Mouse (Mus musculus) hindbrain, embryonic 10.5 days (tissue): ENCODE data around the gene Npm1. TPM values are rescaled to one million over a fixed set of nuclear protein-coding genes. Genes with fewer than 3 reads are reported as not detected.

Experiments used
- DNase-seq: peaks from one replicate; pipeline ENCODE4 v3.0.0-alpha.2; 2017; ENCODE audit warnings: low spot score
- H3K27ac ChIP-seq: fragments of 300-500 bp; sonication (generic); 2 replicates; pipeline ENCODE4 v1.5.1; 2016; ENCODE audit warnings: mild to moderate bottlenecking, moderate library complexity
- H3K27me3 ChIP-seq: fragments of 300-500 bp; sonication (generic); 2 replicates; pipeline ENCODE4 v1.6.1; 2016; ENCODE audit warnings: mild to moderate bottlenecking; ENCODE audit not compliant: poor library complexity, insufficient read depth, severe bottlenecking
- H3K36me3 ChIP-seq: fragments of 300-500 bp; sonication (generic); 2 replicates; pipeline ENCODE4 v1.6.1; 2016; ENCODE audit warnings: mild to moderate bottlenecking, moderate library complexity
- H3K4me1 ChIP-seq: fragments of 300-500 bp; sonication (generic); replicated peaks from 2 replicates; pipeline ENCODE4 v1.6.1; 2016; ENCODE audit warnings: mild to moderate bottlenecking
- H3K4me3 ChIP-seq: fragments of 300-500 bp; sonication (generic); 2 replicates; pipeline ENCODE4 v1.5.1; 2016; ENCODE audit warnings: mild to moderate bottlenecking, moderate library complexity
- H3K9me3 ChIP-seq: fragments of 300-500 bp; sonication (generic); 2 replicates; pipeline ENCODE4 v1.6.1; 2016; ENCODE audit warnings: mild to moderate bottlenecking, moderate library complexity
- WGBS: fragments of 180-500 bp; shearing (Covaris S2); methylation state at CpG from one replicate; pipeline ENCODE4 v1.1.7; 2016; 5-methylcytosine and 5-hydroxymethylcytosine counted together
- polyA plus RNA-seq: library from polyadenylated mRNA; unstranded; fragments of >200 nt; fragmentation: Nextera tagmentation; extraction: Ambion mirVana; gene quantifications from 2 replicates; pipeline ENCODE4 v1.2.1, GENCODE M21; 2016

Npm1 gene
- polyA plus RNA-seq, 1 experiment from 2014 or later = 691 TPM

DNA sequence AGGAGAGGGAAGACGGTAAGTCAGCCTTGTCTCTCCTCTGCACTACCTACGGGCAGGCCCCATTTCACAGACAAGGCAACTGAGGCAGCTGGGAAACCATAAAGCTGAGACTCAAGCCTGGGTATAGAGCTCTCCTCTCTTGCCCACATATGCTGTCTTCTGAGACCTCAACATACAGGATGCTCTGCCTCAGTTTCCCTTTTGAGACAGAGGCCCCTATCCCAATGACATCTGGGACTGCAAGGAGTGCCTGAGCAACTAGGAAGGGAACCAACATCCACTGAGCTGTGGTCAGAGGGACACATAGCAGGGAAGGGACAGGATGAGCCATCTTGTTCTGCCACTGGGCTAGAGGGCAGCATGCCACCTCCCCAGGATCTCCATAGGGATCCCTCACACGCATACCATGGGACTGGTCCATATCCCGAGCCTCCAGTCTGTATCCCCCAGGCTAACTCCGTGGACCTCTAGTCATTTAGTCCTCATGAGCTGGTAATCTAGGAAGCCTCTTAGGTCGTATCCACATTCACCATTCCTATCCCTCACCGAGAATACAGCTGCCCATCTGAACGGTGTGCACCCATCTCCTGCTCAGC lies 28.5 kb downstream of the Npm1 start:
- Histone ChIP-seq H3K36me3 (peaks cover under 1% of the 10 kb centered on the region; the same call in 1 of the 2 replicates), H3K27ac (no peak overlapping the region), H3K27me3 (no peaks in the 10 kb centered on the region), H3K9me3 (no peaks in the 10 kb centered on the region), H3K4me3 (no peak overlapping the region), H3K4me1 (peaks cover 39% of the 10 kb centered on the region)
- WGBS = 90% methylated on average over 8 of the region's 8 CpGs
- no peak for DNase-seq

- DNase-seq = no peak
- WGBS = 68% methylated on average over 8 of the region's 8 CpGs
- H3K4me1 ChIP-seq = peaks cover 36% of the 10 kb centered on the region
- H3K36me3 ChIP-seq = no peaks in the 10 kb centered on the region; the same call in 1 of the 2 replicates
- H3K9me3 ChIP-seq = 0 out of 2 replicates have a peak, but pooled peaks cover 5% of the 10 kb centered on the region
- peak overlapping the region; percentile 81 for H3K27ac ChIP-seq
- no peaks in the 10 kb centered on the region for H3K27me3 ChIP-seq
- H3K4me3 ChIP-seq = no peak overlapping the region
These were observed 30.2 kb downstream of the Npm1 start for GRCm38 (mm10) chr11:33132619-33133338.

DNA sequence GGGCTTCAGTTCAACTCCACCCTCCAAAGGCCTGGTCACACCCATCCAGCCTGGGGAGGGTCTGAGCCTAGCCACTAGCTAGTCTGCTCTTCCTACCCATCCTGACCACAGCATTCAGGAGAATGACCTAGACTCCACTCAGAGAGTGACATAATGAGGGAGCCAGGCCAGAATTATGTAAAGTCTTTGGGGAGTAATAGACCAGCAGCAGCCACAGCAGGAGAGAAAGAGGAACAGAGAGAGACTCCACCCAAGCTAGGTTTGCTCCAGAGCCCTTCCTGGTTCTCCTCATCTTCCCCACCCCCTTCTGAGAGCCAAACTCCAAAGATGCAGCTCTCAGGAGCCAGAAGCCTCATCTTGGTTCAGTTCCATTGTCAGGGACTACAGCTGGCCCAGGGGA lies 35.9 kb downstream of the Npm1 start:
- Histone ChIP-seq H3K9me3 (0 out of 2 replicates have a peak, but pooled peaks cover 5% of the 10 kb centered on the region), H3K27ac (no peak overlapping the region), H3K4me3 (no peak overlapping the region), H3K36me3 (no peaks in the 10 kb centered on the region), H3K27me3 (peaks cover 20% of the 10 kb centered on the region), H3K4me1 (peaks cover 34% of the 10 kb centered on the region)
- DNase-seq = no peak

DNA sequence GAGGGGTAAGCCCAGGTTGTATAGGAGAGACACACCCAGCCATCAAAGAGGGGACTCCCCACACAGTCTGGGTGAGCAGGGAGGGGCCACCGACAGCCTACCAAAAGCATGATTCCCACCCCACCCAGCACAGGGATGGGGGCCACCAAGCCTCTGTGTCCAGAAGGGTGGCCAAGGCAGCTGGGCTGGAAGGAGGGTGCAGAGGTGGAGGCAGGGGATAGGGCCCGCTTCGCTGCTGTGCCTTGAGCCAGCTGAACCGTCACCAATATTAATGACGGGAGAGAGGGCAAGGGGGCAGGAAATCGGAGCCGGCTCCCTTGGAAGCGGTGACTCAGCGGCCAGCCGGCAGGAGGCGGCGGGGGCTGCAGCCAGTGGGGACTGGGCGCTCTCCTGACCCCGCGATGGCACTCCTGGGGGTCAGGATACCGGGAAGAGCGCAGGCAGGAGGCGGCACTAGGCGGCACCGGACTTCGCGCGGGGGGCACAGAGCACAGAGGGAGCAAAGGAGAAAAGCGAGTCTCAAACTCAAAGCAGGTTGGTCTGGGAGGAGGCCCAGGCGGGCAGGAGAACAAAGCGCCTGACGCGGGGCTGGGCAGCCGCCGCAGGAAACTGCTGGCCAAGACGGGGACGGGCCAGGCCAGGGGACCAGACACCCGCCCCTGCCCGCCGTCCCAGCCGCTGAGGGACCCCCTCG lies 40.3 kb downstream of the Npm1 start:
- Histone ChIP-seq H3K27ac (peak overlapping the region; percentile 90), H3K36me3 (no peaks in the 10 kb centered on the region), H3K27me3 (peaks cover 34% of the 10 kb centered on the region), H3K9me3 (no peaks in the 10 kb centered on the region), H3K4me3 (peak overlapping the region; percentile 54), H3K4me1 (peaks cover 30% of the 10 kb centered on the region)
- 2% methylated on average over 37 of the region's 37 CpGs for WGBS
- peak; percentile 73 for DNase-seq

DNA sequence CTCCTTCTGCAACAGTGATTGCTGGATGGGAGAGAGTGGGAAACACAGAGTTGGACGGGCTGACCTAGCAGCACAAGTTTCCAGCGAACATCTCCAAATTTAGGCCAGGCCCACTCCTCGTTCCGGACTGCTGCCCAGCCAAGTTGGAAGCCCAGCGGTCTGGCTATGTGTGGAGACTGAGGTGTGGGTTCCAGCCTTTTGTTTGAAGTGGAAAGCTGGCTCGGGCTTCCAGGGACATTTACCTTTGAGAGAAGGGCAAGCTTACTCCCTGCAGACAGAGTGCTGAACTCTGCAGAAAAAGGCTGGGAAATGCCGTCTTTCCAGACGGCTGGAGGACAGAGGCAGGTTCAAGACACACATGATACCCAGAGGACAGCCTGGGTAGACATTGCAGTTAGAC lies 43.5 kb downstream of the Npm1 start:
- Histone ChIP-seq H3K9me3 (no peaks in the 10 kb centered on the region), H3K36me3 (0 out of 2 replicates have a peak, but pooled peaks cover 4% of the 10 kb centered on the region), H3K27me3 (peaks cover 34% of the 10 kb centered on the region), H3K4me3 (no peak overlapping the region), H3K4me1 (peaks cover 30% of the 10 kb centered on the region), H3K27ac (no peak overlapping the region)
- WGBS = 80% methylated on average over 8 of the region's 8 CpGs
- no peak for DNase-seq

- H3K9me3 ChIP-seq = no peaks in the 10 kb centered on the region
- H3K36me3 ChIP-seq = 0 out of 2 replicates have a peak, but pooled peaks cover 4% of the 10 kb centered on the region
- H3K27ac ChIP-seq = no peak overlapping the region
- H3K4me3 ChIP-seq = no peak overlapping the region
- no peak for DNase-seq
- H3K4me1 ChIP-seq = peaks cover 29% of the 10 kb centered on the region
- 80% methylated on average over 7 of the region's 7 CpGs for WGBS
- peaks cover 29% of the 10 kb centered on the region for H3K27me3 ChIP-seq
These were observed 43.9 kb downstream of the Npm1 start for GRCm38 (mm10) chr11:33119116-33119515.

- H3K4me3 ChIP-seq = no peak overlapping the region
- 72% methylated on average over 6 of the region's 6 CpGs for WGBS
These were observed 44.5 kb downstream of the Npm1 start for GRCm38 (mm10) chr11:33118480-33118879.

GRCm38 (mm10) chr11:33115796-33116195 lies 47.2 kb downstream of the Npm1 start:
- WGBS = 90% methylated on average over 3 of the region's 3 CpGs
- DNase-seq = no peak
- Histone ChIP-seq H3K9me3 (no peaks in the 10 kb centered on the region), H3K27ac (peak overlapping the region; percentile 9; the same call in 1 of the 2 replicates), H3K4me3 (no peak overlapping the region), H3K4me1 (peaks cover 21% of the 10 kb centered on the region), H3K36me3 (0 out of 2 replicates have a peak, but pooled peaks cover 4% of the 10 kb centered on the region), H3K27me3 (0 out of 2 replicates have a peak, but pooled peaks cover 11% of the 10 kb centered on the region)

More at GRCm38 (mm10) chr11:33118480-33118879, 44.5 kb downstream of the Npm1 start:
- H3K27ac ChIP-seq = no peak overlapping the region
- 0 out of 2 replicates have a peak, but pooled peaks cover 4% of the 10 kb centered on the region for H3K36me3 ChIP-seq
- H3K4me1 ChIP-seq = peaks cover 28% of the 10 kb centered on the region
- no peaks in the 10 kb centered on the region for H3K9me3 ChIP-seq
- DNase-seq = no peak
- peaks cover 23% of the 10 kb centered on the region for H3K27me3 ChIP-seq

GRCm38 (mm10) chr11:33112407-33112806 lies 50.6 kb downstream of the Npm1 start:
- Histone ChIP-seq H3K9me3 (no peaks in the 10 kb centered on the region), H3K4me3 (no peak overlapping the region), H3K27ac (no peak overlapping the region), H3K36me3 (0 out of 2 replicates have a peak, but pooled peaks cover 2% of the 10 kb centered on the region), H3K4me1 (peaks cover 17% of the 10 kb centered on the region; the same call in 1 of the 2 replicates), H3K27me3 (peaks cover 9% of the 10 kb centered on the region; the same call in 1 of the 2 replicates)
- WGBS = 38% methylated on average over 1 of the region's 1 CpGs
- DNase-seq = no peak

DNA sequence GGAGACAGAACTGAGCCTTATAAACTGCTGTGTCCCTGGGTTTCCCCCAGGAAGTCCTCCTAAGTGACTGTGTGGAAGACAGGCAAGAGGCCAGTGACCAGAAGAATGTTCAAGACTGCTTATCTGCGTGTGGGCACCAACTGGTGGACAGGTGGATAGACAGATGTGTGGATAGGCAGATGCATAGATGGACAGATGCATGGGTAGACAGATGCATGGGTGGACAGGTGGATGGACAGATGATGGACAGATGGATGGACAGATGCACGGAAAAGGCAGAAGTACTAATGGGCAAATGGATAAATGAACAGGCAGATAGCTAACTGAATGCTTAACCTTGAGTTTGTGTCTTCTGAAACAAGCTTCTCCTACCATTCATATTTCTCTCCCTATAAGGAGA lies 52.9 kb downstream of the Npm1 start:
- no peak for DNase-seq
- H3K27ac ChIP-seq = no peak overlapping the region
- H3K9me3 ChIP-seq = no peaks in the 10 kb centered on the region
- peaks cover 9% of the 10 kb centered on the region; the same call in 1 of the 2 replicates for H3K27me3 ChIP-seq
- 90% methylated on average over 2 of the region's 2 CpGs for WGBS
- H3K4me3 ChIP-seq = no peak overlapping the region
- H3K36me3 ChIP-seq = no peaks in the 10 kb centered on the region
- H3K4me1 ChIP-seq = peaks cover 11% of the 10 kb centered on the region; the same call in 1 of the 2 replicates

DNA sequence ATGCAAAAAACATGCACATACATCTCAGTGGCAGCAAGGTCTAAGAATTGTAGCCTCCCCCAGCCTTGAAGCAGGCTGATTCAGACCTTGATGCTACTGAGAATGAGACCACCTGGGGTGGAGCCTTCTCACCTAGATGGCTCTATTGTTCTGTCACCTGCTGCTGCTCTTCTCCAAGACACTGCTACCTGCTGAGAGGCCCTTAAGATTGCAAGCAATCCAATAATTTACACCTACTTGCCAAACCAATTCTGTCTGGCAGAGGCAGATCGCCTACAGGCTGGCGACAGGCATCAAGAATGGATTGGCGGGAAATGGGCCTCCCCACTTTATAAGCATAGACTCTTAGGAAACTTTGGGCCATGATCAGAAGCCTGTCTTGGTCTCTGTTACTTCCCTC lies 55.5 kb downstream of the Npm1 start:
- Histone ChIP-seq H3K4me1 (0 out of 2 replicates have a peak, but pooled peaks cover 5% of the 10 kb centered on the region), H3K27ac (no peak overlapping the region), H3K9me3 (no peaks in the 10 kb centered on the region), H3K36me3 (no peaks in the 10 kb centered on the region), H3K4me3 (no peak overlapping the region), H3K27me3 (peaks cover 3% of the 10 kb centered on the region; the same call in 1 of the 2 replicates)
- DNase-seq = no peak
- 51% methylated on average over 3 of the region's 3 CpGs for WGBS

GRCm38 (mm10) chr11:33104911-33105316 lies 58.1 kb downstream of the Npm1 start:
- Histone ChIP-seq H3K4me1 (peaks cover 6% of the 10 kb centered on the region), H3K9me3 (no peaks in the 10 kb centered on the region)
- no peak for DNase-seq

More at GRCm38 (mm10) chr11:33104911-33105316, 58.1 kb downstream of the Npm1 start:
- Histone ChIP-seq H3K4me3 (no peak overlapping the region), H3K27ac (no peak overlapping the region), H3K27me3 (peaks cover 3% of the 10 kb centered on the region; the same call in 1 of the 2 replicates), H3K36me3 (no peaks in the 10 kb centered on the region)
- 72% methylated on average over 8 of the region's 8 CpGs for WGBS
